Comparison of ENCODE assay signal across 9 mouse cellular contexts in the genomic region with DNA sequence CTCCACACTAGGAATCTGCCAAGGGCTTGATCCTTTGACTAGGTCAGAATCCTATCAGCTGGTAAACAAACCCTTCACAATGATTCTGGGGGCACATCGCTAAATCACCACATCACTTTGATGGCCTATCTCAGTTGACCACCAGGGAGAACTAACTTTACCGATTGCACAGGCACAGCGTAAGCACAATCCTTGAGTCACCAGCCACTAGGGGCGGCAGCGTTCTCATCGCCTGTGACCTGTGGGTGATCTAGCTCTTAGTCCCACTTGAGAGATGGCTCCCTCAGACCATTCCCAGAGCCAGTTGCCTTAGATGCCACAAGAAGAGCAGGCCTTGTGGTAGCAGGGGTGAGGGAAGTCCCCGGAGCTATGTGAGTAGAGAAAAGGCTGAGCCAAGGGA. TPM values are rescaled to one million over a fixed set of nuclear protein-coding genes. Genes with fewer than 3 reads are reported as not detected.
A peak's percentile ranks its signal among the peaks of the same experiment; 100 is the strongest.
DNase-seq lines count a peak whose midpoint lies in the region; ATAC-seq and TF ChIP-seq lines count a peak whose summit lies in the region.
"Had no signal": no experiment of that assay in that cellular context is flagged by ENCODE, and none has a peak within 500 bp of the region (broad histone marks: within the 10 kb centered on the region; RNA-seq: fewer than 3 reads in every experiment).

No protein-coding gene starts in this region.

- no peaks in the 10 kb centered on the region for H3K9me3 ChIP-seq in intestine, postnatal 0 days (ENCODE audit: control insufficient read depth)
- H3K9me3 ChIP-seq in intestine, embryonic 15.5 days, result no peaks in the 10 kb centered on the region
- no peaks in the 10 kb centered on the region for H3K9me3 ChIP-seq in forebrain, embryonic 13.5 days (replicated peaks)
- H3K9me3 ChIP-seq: heart, embryonic 15.5 days had no signal

- DNase-seq in ES-CJ7 (ENCODE audit: low read depth, low spot score), result peak; percentile 88
- peak; percentile 14 for DNase-seq in c-Kit-positive CD71-negative TER-119-negative erythroid progenitor cells, embryonic 14.5 days (ENCODE audit: low read depth)
- DNase-seq in B cell, adult 2 months, result no peak
- DNase-seq: cerebellum, adult 8-10 months had no signal

- H3K27ac ChIP-seq in intestine, postnatal 0 days (ENCODE audit: low read depth, low read length), result no peak overlapping the region
- H3K27ac ChIP-seq in intestine, embryonic 15.5 days, result no peak overlapping the region
- no peak overlapping the region for H3K27ac ChIP-seq in forebrain, embryonic 13.5 days
- H3K27ac ChIP-seq: heart, embryonic 15.5 days had no signal

- H3K4me3 ChIP-seq in intestine, postnatal 0 days (ENCODE audit: low read depth, low read length), result no peak overlapping the region
- no peak overlapping the region for H3K4me3 ChIP-seq in intestine, embryonic 15.5 days (replicated peaks)
- no peak overlapping the region for H3K4me3 ChIP-seq in forebrain, embryonic 13.5 days
- H3K4me3 ChIP-seq: heart, embryonic 15.5 days had no signal

- H3K4me1 ChIP-seq in intestine, postnatal 0 days (replicated peaks; ENCODE audit: control insufficient read depth, insufficient read depth, low read length), result no peaks in the 10 kb centered on the region
- no peaks in the 10 kb centered on the region for H3K4me1 ChIP-seq in intestine, embryonic 15.5 days (replicated peaks)
- H3K4me1 ChIP-seq in forebrain, embryonic 13.5 days, result peaks cover 8% of the 10 kb centered on the region; the same call in 1 of the 2 replicates
- H3K4me1 ChIP-seq: heart, embryonic 15.5 days had no signal

- H3K9ac ChIP-seq in intestine, postnatal 0 days (ENCODE audit: low read depth, low read length), result no peak overlapping the region
- no peak overlapping the region for H3K9ac ChIP-seq in intestine, embryonic 15.5 days
- H3K9ac ChIP-seq in forebrain, embryonic 13.5 days, result no peak overlapping the region
- H3K9ac ChIP-seq: heart, embryonic 15.5 days had no signal

- peak; percentile 61 for TF ChIP-seq CTCF in intestine, postnatal 0 days (IDR thresholded peaks at IDR 0.05; ENCODE audit: low read depth)

- ATAC-seq in intestine, postnatal 0 days, result no peak
- no peak for ATAC-seq in intestine, embryonic 15.5 days
- peak; percentile 60; the same call in 1 of the 2 replicates for ATAC-seq in megakaryocyte progenitor cell, adult 5-6 weeks (replicated peaks; ENCODE audit: poor library complexity)
- no peak for ATAC-seq in forebrain, embryonic 13.5 days

- no peaks in the 10 kb centered on the region for H3K36me3 ChIP-seq in intestine, postnatal 0 days (ENCODE audit: control insufficient read depth, insufficient read depth)
- no peaks in the 10 kb centered on the region for H3K36me3 ChIP-seq in intestine, embryonic 15.5 days
- H3K36me3 ChIP-seq in forebrain, embryonic 13.5 days (ENCODE audit: poor library complexity, severe bottlenecking), result no peaks in the 10 kb centered on the region
- H3K36me3 ChIP-seq: heart, embryonic 15.5 days had no signal

- 55% methylated on average over 7 of the region's 7 CpGs for WGBS in intestine, postnatal 0 days
- 60% methylated on average over 7 of the region's 7 CpGs for WGBS in intestine, embryonic 15.5 days
- 63% methylated on average over 7 of the region's 7 CpGs for WGBS in forebrain, embryonic 13.5 days

- no peaks in the 10 kb centered on the region for H3K27me3 ChIP-seq in intestine, postnatal 0 days (replicated peaks; ENCODE audit: control insufficient read depth, insufficient read depth, low read length)
- no peaks in the 10 kb centered on the region for H3K27me3 ChIP-seq in intestine, embryonic 15.5 days (replicated peaks)
- no peaks in the 10 kb centered on the region for H3K27me3 ChIP-seq in forebrain, embryonic 13.5 days
- H3K27me3 ChIP-seq: heart, embryonic 15.5 days had no signal

- H3K4me2 ChIP-seq in intestine, postnatal 0 days (replicated peaks; ENCODE audit: low read depth), result no peak overlapping the region
- H3K4me2 ChIP-seq in intestine, embryonic 15.5 days (replicated peaks), result no peak overlapping the region
- H3K4me2 ChIP-seq in forebrain, embryonic 13.5 days, result no peak overlapping the region
- H3K4me2 ChIP-seq: heart, embryonic 15.5 days had no signal

RNA-seq across cellular contexts. Expression of gene Cdc42bpa, which starts 31.4 kb away (rescaled TPM):
- 9.2 and 10.9 TPM in 2 replicates for polyA plus RNA-seq in intestine, postnatal 0 days (2015; fragmentation: Nextera tagmentation; extraction: Ambion mirVana)
- polyA plus RNA-seq in intestine, embryonic 15.5 days (2015; fragmentation: Nextera tagmentation; extraction: Ambion mirVana), result 12.2 and 12.4 TPM in 2 replicates
- 3.2 and 8.6 TPM in 2 replicates for total RNA-seq in megakaryocyte progenitor cell, adult 5-6 weeks (2015)
- 3.8 and 7.1 TPM in 2 replicates for total RNA-seq in megakaryocyte progenitor cell, adult 5-6 weeks (2017)
- polyA plus RNA-seq in forebrain, embryonic 13.5 days (2015; fragmentation: Nextera tagmentation; extraction: Ambion mirVana), result 22.0 and 23.9 TPM in 2 replicates

Comparison
In these comparisons a context has a peak if more than half of its experiments do, and no peak if none do; other contexts are left out.
1. DNase-seq: peak in ES-CJ7 (single experiment) and c-Kit-positive CD71-negative TER-119-negative erythroid progenitor cells, embryonic 14.5 days (single experiment); none in B cell, adult 2 months (0 of 2).